Mouse (Mus musculus) ES-E14 (cell line): Measurements from ENCODE around the gene Pmpcb. TPM values are rescaled to one million over a fixed set of nuclear protein-coding genes. Genes with fewer than 3 reads are reported as not detected.

Source experiments
- DNase-seq: peaks from one replicate; pipeline ENCODE4 v3.0.0-alpha.2; 2013; ENCODE audit warnings: low read depth, low spot score
- H3K27ac ChIP-seq: 2 replicates; pipeline ENCODE4 v1.5.1; 2012; ENCODE audit warnings: low read depth, mild to moderate bottlenecking, low read length, moderate library complexity, mixed read lengths; ENCODE audit not compliant: poor library complexity, insufficient read depth, severe bottlenecking
- H3K36me3 ChIP-seq: 2 replicates; pipeline ENCODE4 v1.6.1; 2012; ENCODE audit warnings: mild to moderate bottlenecking, low read length, moderate library complexity, mixed read lengths; ENCODE audit not compliant: control insufficient read depth, poor library complexity, insufficient read depth, severe bottlenecking
- H3K4me1 ChIP-seq, 2 experiments: fragments of 150-350 bp in 1 of 2; sonication (generic) in 1 of 2; 2 replicates each; pipeline ENCODE4 v1.6.1; 2012; ENCODE audit warnings: low read length in 2 of 2, mild to moderate bottlenecking in 1 of 2, mixed read lengths in 1 of 2; ENCODE audit not compliant: control insufficient read depth in 2 of 2, insufficient read depth in 2 of 2, poor library complexity in 1 of 2
- H3K4me3 ChIP-seq, 2 experiments: fragments of 150-350 bp in 1 of 2; sonication (generic) in 1 of 2; 2 replicates each; pipeline ENCODE4 v1.5.1; 2012; ENCODE audit warnings: low read length in 2 of 2, low read depth in 1 of 2, mild to moderate bottlenecking in 1 of 2, mixed read lengths in 1 of 2; ENCODE audit not compliant: insufficient read depth in 1 of 2, poor library complexity in 1 of 2, severe bottlenecking in 1 of 2
- H3K9ac ChIP-seq: 2 replicates; pipeline ENCODE4 v1.6.1; 2012; ENCODE audit warnings: low read depth, mild to moderate bottlenecking, low read length, mixed read lengths; ENCODE audit not compliant: poor library complexity, insufficient read depth, severe bottlenecking
- H3K9me3 ChIP-seq: fragments of 150-350 bp; sonication (generic); 2 replicates; pipeline ENCODE4 v1.6.1; 2012; ENCODE audit warnings: low read depth, mild to moderate bottlenecking, low read length; ENCODE audit not compliant: control insufficient read depth, insufficient read depth
- CHD2 ChIP-seq: IDR thresholded peaks from 2 replicates; pipeline ENCODE4 v1.6.1; 2014; ENCODE audit warnings: mild to moderate bottlenecking, low read depth, low read length, inconsistent platforms
- HCFC1 ChIP-seq: IDR thresholded peaks from 2 replicates; pipeline ENCODE4 v1.6.1; 2012; ENCODE audit warnings: low read length, inconsistent platforms, borderline replicate concordance; ENCODE audit not compliant: insufficient read depth
- MAFK ChIP-seq: IDR thresholded peaks from 2 replicates; pipeline ENCODE4 v1.6.1; 2014; ENCODE audit warnings: mild to moderate bottlenecking, low read depth, low read length, inconsistent platforms; ENCODE audit not compliant: insufficient read depth
- ZC3H11A ChIP-seq: IDR thresholded peaks from 2 replicates; pipeline ENCODE4 v1.6.1; 2012; ENCODE audit warnings: low read depth, mild to moderate bottlenecking, inconsistent platforms, low read length, borderline replicate concordance
- ZNF384 ChIP-seq: IDR thresholded peaks from 2 replicates; pipeline ENCODE4 v1.6.1; 2012; ENCODE audit warnings: low read depth, low read length, inconsistent platforms
- in situ Hi-C, 2 experiments: fragments of 600-800 bp; cut with MboI; formaldehyde crosslinking; loops; one replicate each; pipeline ENCODE4 v1.15.1; 2025; ENCODE audit warnings: low sequenced_read_pairs in 2 of 2, inconsistent platforms in 1 of 2; ENCODE audit not compliant: unreplicated experiment in 2 of 2
- total RNA-seq: library from RNA; depleted of rRNA; stranded (reverse); fragments of 300-350 nt; gene quantifications from 2 replicates; pipeline ENCODE4 v1.2.3, GENCODE M21; 2012; rRNA removed

Pmpcb gene
- total RNA-seq, 1 experiment, result 132 TPM

- no peak overlapping the region for H3K4me3 ChIP-seq
- H3K36me3 ChIP-seq, result peaks cover 31% of the 10 kb centered on the region
- DNase-seq, result no peak
- TF ChIP-seq CHD2 (no peak), MAFK (no peak), ZNF384 (no peak), ZC3H11A (no peak), HCFC1 (no peak)
- no peak overlapping the region for H3K27ac ChIP-seq
- no peaks in the 10 kb centered on the region; a peak in 1 of 4 replicates for H3K4me1 ChIP-seq
- H3K9me3 ChIP-seq, result no peaks in the 10 kb centered on the region
- in situ Hi-C loops, result no loop called here
- no peak overlapping the region for H3K9ac ChIP-seq
These were observed 66.0 kb downstream of the Pmpcb start for GRCm38 (mm10) chr5:21802907-21803306.

GRCm38 (mm10) chr5:21803691-21804188 lies 66.8 kb downstream of the Pmpcb start:
- H3K4me3 ChIP-seq, result no peak overlapping the region
- no peaks in the 10 kb centered on the region; a peak in 1 of 4 replicates for H3K4me1 ChIP-seq
- peaks cover 28% of the 10 kb centered on the region for H3K36me3 ChIP-seq
- DNase-seq, result no peak
- in situ Hi-C loops, result no loop called here
- no peak overlapping the region for H3K9ac ChIP-seq
- H3K9me3 ChIP-seq, result no peaks in the 10 kb centered on the region
- H3K27ac ChIP-seq, result no peak overlapping the region
- TF ChIP-seq ZNF384 (no peak), MAFK (no peak), ZC3H11A (no peak), CHD2 (no peak), HCFC1 (no peak)

- Histone ChIP-seq H3K9me3 (no peaks in the 10 kb centered on the region), H3K36me3 (peaks cover 22% of the 10 kb centered on the region), H3K4me3 (no peak overlapping the region), H3K27ac (no peak overlapping the region), H3K9ac (no peak overlapping the region), H3K4me1 (no peaks in the 10 kb centered on the region; a peak in 1 of 4 replicates)
- DNase-seq, result no peak
- in situ Hi-C loops, result no loop called here
- TF ChIP-seq MAFK, result no peak
- TF ChIP-seq ZNF384, result no peak
- no peak for TF ChIP-seq CHD2
- no peak for TF ChIP-seq HCFC1
- no peak for TF ChIP-seq ZC3H11A
These were observed 67.9 kb downstream of the Pmpcb start for GRCm38 (mm10) chr5:21804837-21805236.

Other genes starting within 250 kb of the Pmpcb start
- 0.13 and 0.16 TPM in 2 replicates for gene Lrrc17, start 193.6 kb upstream of the Pmpcb start, total RNA-seq
- gene Fbxl13, start 91.5 kb upstream of the Pmpcb start, total RNA-seq, result not detected in 2 replicates
- 73.6 and 86.4 TPM in 2 replicates for gene Armc10, start 91.3 kb upstream of the Pmpcb start, total RNA-seq
- 4.3 and 7.3 TPM in 2 replicates for gene Napepld, start 35.7 kb upstream of the Pmpcb start, total RNA-seq
- 83.7 and 96.0 TPM in 2 replicates for gene Dnajc2, start 48.1 kb downstream of the Pmpcb start, total RNA-seq
- 79.2 and 134 TPM in 2 replicates for gene Psmc2, start 48.1 kb downstream of the Pmpcb start, total RNA-seq
- gene Slc26a5, start 128.5 kb downstream of the Pmpcb start, total RNA-seq, result 0.16 and 0.27 TPM in 2 replicates